ENCODE assay signal across 10 mouse cellular contexts in genomic region chr1:58210203-58210602, GRCm38 (mm10). TPM values are rescaled to one million over a fixed set of nuclear protein-coding genes. Genes with fewer than 3 reads are reported as not detected.
DNase-seq lines count a peak whose midpoint lies in the region; ATAC-seq and TF ChIP-seq lines count a peak whose summit lies in the region.
"Had no signal": no experiment of that assay in that cellular context is flagged by ENCODE, and none has a peak within 500 bp of the region (broad histone marks: within the 10 kb centered on the region; RNA-seq: fewer than 3 reads in every experiment).

Gene Aox4, plus strand, starts transcription at chr1:58210397.

- TF ChIP-seq CTCF in midbrain, postnatal 0 days (IDR thresholded peaks at IDR 0.05) = no peak
- TF ChIP-seq CTCF in left cerebral cortex, adult 2 months (IDR thresholded peaks at IDR 0.05) = no peak
- TF ChIP-seq CTCF in stomach, postnatal 0 days (IDR thresholded peaks at IDR 0.05; ENCODE audit: low read depth) = no peak

- no peaks in the 10 kb centered on the region for H3K27me3 ChIP-seq in midbrain, postnatal 0 days (ENCODE audit: insufficient read depth, low read length)
- H3K27me3 ChIP-seq in midbrain, embryonic 14.5 days (ENCODE audit: control insufficient read depth, insufficient read depth, low read length) = no peaks in the 10 kb centered on the region
- H3K27me3 ChIP-seq in stomach, postnatal 0 days (ENCODE audit: control insufficient read depth, insufficient read depth, low read length) = no peaks in the 10 kb centered on the region
- no peaks in the 10 kb centered on the region for H3K27me3 ChIP-seq in midbrain, embryonic 13.5 days
- H3K27me3 ChIP-seq: limb, embryonic 12.5 days had no signal

- H3K4me1 ChIP-seq in midbrain, postnatal 0 days (ENCODE audit: insufficient read depth, low read length) = no peaks in the 10 kb centered on the region
- no peaks in the 10 kb centered on the region for H3K4me1 ChIP-seq in midbrain, embryonic 14.5 days (ENCODE audit: control insufficient read depth, insufficient read depth, low read length)
- no peaks in the 10 kb centered on the region for H3K4me1 ChIP-seq in stomach, postnatal 0 days (replicated peaks; ENCODE audit: control insufficient read depth, insufficient read depth)
- no peaks in the 10 kb centered on the region for H3K4me1 ChIP-seq in midbrain, embryonic 13.5 days (replicated peaks)

- intact Hi-C loops in left cerebral cortex, adult 2 months (cut with DNase I) = no loop called here

- no peaks in the 10 kb centered on the region for H3K9me3 ChIP-seq in midbrain, postnatal 0 days (ENCODE audit: low read length)
- no peaks in the 10 kb centered on the region for H3K9me3 ChIP-seq in midbrain, embryonic 14.5 days (ENCODE audit: control insufficient read depth, low read length)
- H3K9me3 ChIP-seq in stomach, postnatal 0 days (ENCODE audit: control insufficient read depth, low read length) = no peaks in the 10 kb centered on the region
- H3K9me3 ChIP-seq in midbrain, embryonic 13.5 days = no peaks in the 10 kb centered on the region
- H3K9me3 ChIP-seq: limb, embryonic 12.5 days had no signal

- no peak within 1 kb of the TSS for H3K4me3 ChIP-seq in midbrain, postnatal 0 days (ENCODE audit: low read depth, low read length)
- no peak within 1 kb of the TSS for H3K4me3 ChIP-seq in midbrain, embryonic 14.5 days (replicated peaks; ENCODE audit: low read depth, low read length)
- H3K4me3 ChIP-seq in left cerebral cortex, adult 2 months = peak within 1 kb of the TSS; percentile 41
- H3K4me3 ChIP-seq in stomach, postnatal 0 days (ENCODE audit: low read depth, low read length) = no peak within 1 kb of the TSS
- no peak within 1 kb of the TSS for H3K4me3 ChIP-seq in midbrain, embryonic 13.5 days (replicated peaks)
- H3K4me3 ChIP-seq: limb, embryonic 12.5 days had no signal

- no peak within 1 kb of the TSS for H3K27ac ChIP-seq in midbrain, postnatal 0 days (ENCODE audit: low read depth, low read length)
- H3K27ac ChIP-seq in midbrain, embryonic 14.5 days (replicated peaks; ENCODE audit: low read depth, low read length) = no peak within 1 kb of the TSS
- H3K27ac ChIP-seq in left cerebral cortex, adult 2 months = peak within 1 kb of the TSS; percentile 38; the same call in 1 of the 2 replicates
- H3K27ac ChIP-seq in stomach, postnatal 0 days (replicated peaks) = peak within 1 kb of the TSS; percentile 30; the same call in 1 of the 2 replicates
- H3K27ac ChIP-seq in midbrain, embryonic 13.5 days = no peak within 1 kb of the TSS
- H3K27ac ChIP-seq: limb, embryonic 12.5 days had no signal

- H3K36me3 ChIP-seq in midbrain, postnatal 0 days (ENCODE audit: insufficient read depth, low read length) = no peaks in the 10 kb centered on the region
- H3K36me3 ChIP-seq in midbrain, embryonic 14.5 days (ENCODE audit: control insufficient read depth, insufficient read depth, low read length) = no peaks in the 10 kb centered on the region
- H3K36me3 ChIP-seq in stomach, postnatal 0 days (ENCODE audit: control insufficient read depth, insufficient read depth, low read length) = no peaks in the 10 kb centered on the region
- H3K36me3 ChIP-seq in midbrain, embryonic 13.5 days = no peaks in the 10 kb centered on the region
- H3K36me3 ChIP-seq: limb, embryonic 12.5 days had no signal

- no peak within 1 kb of the TSS for H3K9ac ChIP-seq in midbrain, postnatal 0 days (replicated peaks; ENCODE audit: low read length, poor library complexity, severe bottlenecking)
- H3K9ac ChIP-seq in midbrain, embryonic 14.5 days (replicated peaks; ENCODE audit: low read length) = no peak within 1 kb of the TSS
- H3K9ac ChIP-seq in stomach, postnatal 0 days (ENCODE audit: low read length) = no peak within 1 kb of the TSS
- no peak within 1 kb of the TSS for H3K9ac ChIP-seq in midbrain, embryonic 13.5 days (replicated peaks)
- H3K9ac ChIP-seq: limb, embryonic 12.5 days had no signal

- peak; percentile 65 for TF ChIP-seq EP300 in stomach, postnatal 0 days (optimal IDR thresholded peaks at IDR 0.05)

- no peak within 1 kb of the TSS for H3K4me2 ChIP-seq in midbrain, postnatal 0 days (ENCODE audit: low read depth, low read length, poor library complexity, severe bottlenecking)
- no peak within 1 kb of the TSS for H3K4me2 ChIP-seq in midbrain, embryonic 14.5 days (ENCODE audit: low read length)
- 0 out of 2 replicates have a peak within 1 kb of the TSS, but pooled peaks have one; percentile 8 for H3K4me2 ChIP-seq in stomach, postnatal 0 days (replicated peaks; ENCODE audit: low read depth)
- H3K4me2 ChIP-seq in midbrain, embryonic 13.5 days (replicated peaks) = no peak within 1 kb of the TSS
- H3K4me2 ChIP-seq: limb, embryonic 12.5 days had no signal

- 82% methylated on average over 17 of the region's 17 CpGs for WGBS in midbrain, postnatal 0 days
- WGBS in midbrain, embryonic 14.5 days = 89% methylated on average over 17 of the region's 17 CpGs
- WGBS in stomach, postnatal 0 days = 49% methylated on average over 17 of the region's 17 CpGs
- 89% methylated on average over 17 of the region's 17 CpGs for WGBS in midbrain, embryonic 13.5 days

- DNase-seq in midbrain, postnatal 0 days (ENCODE audit: low spot score) = peak; percentile 27
- no peak for DNase-seq in midbrain, embryonic 14.5 days
- peak; percentile 12 to 31 for DNase-seq in frontal cortex, postnatal 25 days (ENCODE audit: low spot score in 2 of 2)
- DNase-seq in left cerebral cortex, adult 2 months (ENCODE audit: extremely low spot score in 1 of 2, low spot score in 2 of 2) = peak; percentile 23 to 47
- DNase-seq in stomach, postnatal 0 days (ENCODE audit: low spot score) = no peak
- DNase-seq in heart, adult 9 months (ENCODE audit: low spot score in 2 of 2) = no peak
- DNase-seq in yolk sac, embryonic 10.5 days (ENCODE audit: low spot score) = no peak

- no peak for ATAC-seq in midbrain, postnatal 0 days (ENCODE audit: low FRiP score)
- no peak for ATAC-seq in midbrain, embryonic 14.5 days (ENCODE audit: low FRiP score, low TSS enrichment)
- no peak; the same call in 1 of the 2 replicates for ATAC-seq in stomach, postnatal 0 days (ENCODE audit: low FRiP score, low TSS enrichment)
- ATAC-seq in midbrain, embryonic 13.5 days = no peak

RNA-seq across cellular contexts. Expression of gene Aox4, which starts in this region (rescaled TPM):
- total RNA-seq in midbrain, postnatal 0 days (2014; rRNA removed) = 0.05 and 0.71 TPM in 2 replicates
- polyA plus RNA-seq in midbrain, postnatal 0 days (2015; fragmentation: Nextera tagmentation; extraction: Ambion mirVana) = 0.21 and 0.45 TPM in 2 replicates
- polyA plus RNA-seq in midbrain, embryonic 14.5 days (2014; fragmentation: Nextera tagmentation; extraction: Ambion mirVana) = 0.08 and 0.27 TPM in 2 replicates
- total RNA-seq in left cerebral cortex, adult 2 months (2021) = 1 to 10 TPM; 4.0 to 5.9 TPM
- polyA plus RNA-seq in stomach, postnatal 0 days (2015; fragmentation: Nextera tagmentation; extraction: Ambion mirVana) = 24.8 and 26.3 TPM in 2 replicates
- polyA plus RNA-seq in midbrain, embryonic 13.5 days (2015; fragmentation: Nextera tagmentation; extraction: Ambion mirVana) = 0.05 and 0.19 TPM in 2 replicates
- total RNA-seq: MEL had no signal

Comparison
In these comparisons a context has a peak if more than half of its experiments do, and no peak if none do; other contexts are left out.
1. RNA of gene Aox4 (polyA plus RNA-seq): 24.8 to 26.3 TPM in stomach, postnatal 0 days; 0.21 to 0.45 TPM in midbrain, postnatal 0 days, 0.05 to 0.19 TPM in midbrain, embryonic 13.5 days and 0.08 to 0.27 TPM in midbrain, embryonic 14.5 days; every median in the first group is over 10 times any median in the second.
2. Peak in DNase-seq in midbrain, postnatal 0 days; RNA of the gene not detected or under 1 TPM.
3. DNase-seq: peak in frontal cortex, postnatal 25 days (2 of 2) and left cerebral cortex, adult 2 months (2 of 2); none in midbrain, embryonic 14.5 days (single experiment), stomach, postnatal 0 days (single experiment), heart, adult 9 months (0 of 2) and yolk sac, embryonic 10.5 days (single experiment).
4. H3K27ac ChIP-seq: peak in left cerebral cortex, adult 2 months (single experiment) and stomach, postnatal 0 days (single experiment); none in midbrain, postnatal 0 days (single experiment), midbrain, embryonic 14.5 days (single experiment) and midbrain, embryonic 13.5 days (single experiment).